Mouse (Mus musculus) lung, postnatal 0 days (tissue): Measurements from ENCODE around the gene Hoxa3.

Experiments used
- CTCF ChIP-seq: IDR thresholded peaks from 2 replicates; pipeline ENCODE4 v1.5.1; 2016; ENCODE audit warnings: antibody characterized with exemption, mild to moderate bottlenecking
- EP300 ChIP-seq: IDR thresholded peaks from 2 replicates; pipeline ENCODE4 v1.6.1; 2016; ENCODE audit warnings: antibody characterized with exemption, mild to moderate bottlenecking, control low read depth

GRCm38 (mm10) chr6:52175864-52176263 is 37.3 kb downstream of the Hoxa3 start:
- TF ChIP-seq CTCF (no peak), EP300 (no peak)
